Mouse (Mus musculus) intestine, embryonic 15.5 days (tissue): ENCODE data around the gene Zcchc24. TPM values are rescaled to one million over a fixed set of nuclear protein-coding genes. Genes with fewer than 3 reads are reported as not detected.
A peak's percentile ranks its signal among the peaks of the same experiment; 100 is the strongest.

Experiments used
- ATAC-seq: fragments of 200-750 bp; cut with Nextera tagmentation; 2 replicates; pipeline ENCODE4 v1.8.0; 2017; ENCODE audit warnings: moderate TSS enrichment, moderate library complexity
- H3K27ac ChIP-seq: fragments of 300-500 bp; sonication (generic); 2 replicates; pipeline ENCODE4 v1.5.1; 2015; ENCODE audit warnings: mild to moderate bottlenecking, inconsistent platforms
- H3K27me3 ChIP-seq: fragments of 300-500 bp; sonication (generic); replicated peaks from 2 replicates; pipeline ENCODE4 v1.6.1; 2015; ENCODE audit warnings: inconsistent platforms
- H3K36me3 ChIP-seq: fragments of 300-500 bp; sonication (generic); 2 replicates; pipeline ENCODE4 v1.6.1; 2015; ENCODE audit warnings: inconsistent platforms
- H3K4me1 ChIP-seq: fragments of 300-500 bp; sonication (generic); replicated peaks from 2 replicates; pipeline ENCODE4 v1.6.1; 2015; ENCODE audit warnings: inconsistent platforms
- H3K4me2 ChIP-seq: fragments of 300-500 bp; sonication (generic); replicated peaks from 2 replicates; pipeline ENCODE4 v1.6.1; 2015; ENCODE audit warnings: mild to moderate bottlenecking, inconsistent platforms
- H3K4me3 ChIP-seq: fragments of 300-500 bp; sonication (generic); replicated peaks from 2 replicates; pipeline ENCODE4 v1.5.1; 2015; ENCODE audit warnings: inconsistent platforms
- H3K9ac ChIP-seq: fragments of 300-500 bp; sonication (generic); 2 replicates; pipeline ENCODE4 v1.6.1; 2015; ENCODE audit warnings: inconsistent platforms
- H3K9me3 ChIP-seq: fragments of 300-500 bp; sonication (generic); 2 replicates; pipeline ENCODE4 v1.6.1; 2016; ENCODE audit warnings: inconsistent platforms
- WGBS: fragments of 180-500 bp; shearing (Covaris S2); methylation state at CpG from one replicate; pipeline ENCODE4 v1.1.7; 2015; 5-methylcytosine and 5-hydroxymethylcytosine counted together
- polyA plus RNA-seq: library from polyadenylated mRNA; unstranded; fragments of >200 nt; fragmentation: Nextera tagmentation; extraction: Ambion mirVana; gene quantifications from 2 replicates; pipeline ENCODE4 v1.2.1, GENCODE M21; 2015

Zcchc24 gene
- polyA plus RNA-seq, 1 experiment from 2014 or later: 21.0 TPM

- no peak overlapping the region for H3K27ac ChIP-seq
- no peaks in the 10 kb centered on the region for H3K9me3 ChIP-seq
- peaks cover 5% of the 10 kb centered on the region; the same call in 1 of the 2 replicates for H3K36me3 ChIP-seq
- no peak overlapping the region for H3K4me3 ChIP-seq
- peaks cover 36% of the 10 kb centered on the region for H3K4me1 ChIP-seq
- no peak overlapping the region for H3K9ac ChIP-seq
- no peak overlapping the region for H3K4me2 ChIP-seq
- ATAC-seq: no peak
- 54% methylated on average over 5 of the region's 5 CpGs for WGBS
- no peaks in the 10 kb centered on the region for H3K27me3 ChIP-seq
Observed at GRCm38 (mm10) chr14:25741840-25742367, 26.9 kb downstream of the Zcchc24 start.

- WGBS: 68% methylated on average over 3 of the region's 3 CpGs
- no peak overlapping the region for H3K4me2 ChIP-seq
- H3K9me3 ChIP-seq: no peaks in the 10 kb centered on the region
- peaks cover 5% of the 10 kb centered on the region; the same call in 1 of the 2 replicates for H3K36me3 ChIP-seq
- no peak overlapping the region for H3K9ac ChIP-seq
- H3K27ac ChIP-seq: no peak overlapping the region
- no peak overlapping the region for H3K4me3 ChIP-seq
- peaks cover 43% of the 10 kb centered on the region for H3K4me1 ChIP-seq
- no peaks in the 10 kb centered on the region for H3K27me3 ChIP-seq
- ATAC-seq: no peak
Observed at GRCm38 (mm10) chr14:25741211-25741610, 27.6 kb downstream of the Zcchc24 start.

- H3K9ac ChIP-seq: no peak overlapping the region
- H3K4me3 ChIP-seq: no peak overlapping the region
- WGBS: 79% methylated on average over 4 of the region's 4 CpGs
- H3K36me3 ChIP-seq: peaks cover 5% of the 10 kb centered on the region; the same call in 1 of the 2 replicates
- no peak for ATAC-seq
- H3K4me1 ChIP-seq: peaks cover 44% of the 10 kb centered on the region
- H3K4me2 ChIP-seq: no peak overlapping the region
- no peaks in the 10 kb centered on the region for H3K27me3 ChIP-seq
- H3K27ac ChIP-seq: no peak overlapping the region
- no peaks in the 10 kb centered on the region for H3K9me3 ChIP-seq
Observed at GRCm38 (mm10) chr14:25739957-25740565, 28.8 kb downstream of the Zcchc24 start.

GRCm38 (mm10) chr14:25738591-25739001 is 30.2 kb downstream of the Zcchc24 start:
- peak overlapping the region; percentile 57 for H3K27ac ChIP-seq
- H3K9me3 ChIP-seq: no peaks in the 10 kb centered on the region
- H3K36me3 ChIP-seq: peaks cover 5% of the 10 kb centered on the region; the same call in 1 of the 2 replicates
- H3K4me3 ChIP-seq: no peak overlapping the region
- H3K4me2 ChIP-seq: no peak overlapping the region; the same call in 1 of the 2 replicates
- 28% methylated on average over 14 of the region's 14 CpGs for WGBS
- ATAC-seq: peak; percentile 13; the same call in 1 of the 2 replicates
- H3K27me3 ChIP-seq: no peaks in the 10 kb centered on the region
- H3K9ac ChIP-seq: no peak overlapping the region
- peaks cover 51% of the 10 kb centered on the region for H3K4me1 ChIP-seq

GRCm38 (mm10) chr14:25736589-25736988 is 32.2 kb downstream of the Zcchc24 start:
- no peak overlapping the region for H3K4me3 ChIP-seq
- 36% methylated on average over 6 of the region's 6 CpGs for WGBS
- H3K4me2 ChIP-seq: no peak overlapping the region; the same call in 1 of the 2 replicates
- H3K9me3 ChIP-seq: no peaks in the 10 kb centered on the region
- H3K9ac ChIP-seq: no peak overlapping the region
- peak overlapping the region; percentile 83 for H3K27ac ChIP-seq
- H3K36me3 ChIP-seq: peaks cover 5% of the 10 kb centered on the region; the same call in 1 of the 2 replicates
- peak; percentile 68 for ATAC-seq
- H3K4me1 ChIP-seq: peaks cover 51% of the 10 kb centered on the region
- no peaks in the 10 kb centered on the region for H3K27me3 ChIP-seq

GRCm38 (mm10) chr14:25736140-25736539 is 32.7 kb downstream of the Zcchc24 start:
- WGBS: 68% methylated on average over 3 of the region's 3 CpGs
- Histone ChIP-seq H3K27me3 (no peaks in the 10 kb centered on the region), H3K9me3 (no peaks in the 10 kb centered on the region), H3K4me3 (no peak overlapping the region), H3K36me3 (peaks cover 5% of the 10 kb centered on the region; the same call in 1 of the 2 replicates), H3K9ac (no peak overlapping the region), H3K27ac (peak overlapping the region; percentile 83), H3K4me2 (no peak overlapping the region), H3K4me1 (peaks cover 51% of the 10 kb centered on the region)
- ATAC-seq: peak; percentile 3; the same call in 1 of the 2 replicates

- H3K27ac ChIP-seq: peak overlapping the region; percentile 83
- no peak overlapping the region for H3K4me3 ChIP-seq
- H3K36me3 ChIP-seq: peaks cover 5% of the 10 kb centered on the region; the same call in 1 of the 2 replicates
- H3K9me3 ChIP-seq: no peaks in the 10 kb centered on the region
- 45% methylated on average over 17 of the region's 17 CpGs for WGBS
- no peak overlapping the region for H3K4me2 ChIP-seq
- peak; percentile 46 for ATAC-seq
- peaks cover 51% of the 10 kb centered on the region for H3K4me1 ChIP-seq
- no peak overlapping the region for H3K9ac ChIP-seq
- H3K27me3 ChIP-seq: no peaks in the 10 kb centered on the region
Observed at GRCm38 (mm10) chr14:25734736-25735716, 33.8 kb downstream of the Zcchc24 start.

GRCm38 (mm10) chr14:25727149-25727510 is 41.7 kb downstream of the Zcchc24 start:
- ATAC-seq: no peak

GRCm38 (mm10) chr14:25726226-25727148 is 42.4 kb downstream of the Zcchc24 start:
- Histone ChIP-seq H3K36me3 (0 out of 2 replicates have a peak, but pooled peaks cover 3% of the 10 kb centered on the region), H3K27me3 (no peaks in the 10 kb centered on the region), H3K4me2 (no peak overlapping the region), H3K4me3 (no peak overlapping the region), H3K27ac (peak overlapping the region; percentile 77; the same call in 1 of the 2 replicates), H3K4me1 (peaks cover 33% of the 10 kb centered on the region), H3K9me3 (no peaks in the 10 kb centered on the region), H3K9ac (no peak overlapping the region)
- 61% methylated on average over 20 of the region's 20 CpGs for WGBS
- ATAC-seq: no peak

More at GRCm38 (mm10) chr14:25727149-25727510, 41.7 kb downstream of the Zcchc24 start:
- H3K9me3 ChIP-seq: no peaks in the 10 kb centered on the region
- H3K27me3 ChIP-seq: no peaks in the 10 kb centered on the region
- peaks cover 33% of the 10 kb centered on the region for H3K4me1 ChIP-seq
- no peak overlapping the region for H3K4me3 ChIP-seq
- no peak overlapping the region for H3K9ac ChIP-seq
- 84% methylated on average over 5 of the region's 5 CpGs for WGBS
- 0 out of 2 replicates have a peak, but pooled peaks cover 3% of the 10 kb centered on the region for H3K36me3 ChIP-seq
- H3K27ac ChIP-seq: no peak overlapping the region
- no peak overlapping the region for H3K4me2 ChIP-seq

- WGBS: 28% methylated on average over 4 of the region's 4 CpGs
- H3K9ac ChIP-seq: no peak overlapping the region
Observed at GRCm38 (mm10) chr14:25725690-25726089, 43.1 kb downstream of the Zcchc24 start.

GRCm38 (mm10) chr14:25725032-25725497 is 43.8 kb downstream of the Zcchc24 start:
- H3K36me3 ChIP-seq: 0 out of 2 replicates have a peak, but pooled peaks cover 3% of the 10 kb centered on the region
- 46% methylated on average over 10 of the region's 11 CpGs for WGBS
- peak overlapping the region; percentile 15; the same call in 1 of the 2 replicates for H3K9ac ChIP-seq

More at GRCm38 (mm10) chr14:25725690-25726089, 43.1 kb downstream of the Zcchc24 start:
- Histone ChIP-seq H3K27ac (peak overlapping the region; percentile 77), H3K4me2 (no peak overlapping the region), H3K27me3 (no peaks in the 10 kb centered on the region), H3K9me3 (no peaks in the 10 kb centered on the region), H3K4me3 (no peak overlapping the region), H3K36me3 (0 out of 2 replicates have a peak, but pooled peaks cover 3% of the 10 kb centered on the region), H3K4me1 (peaks cover 33% of the 10 kb centered on the region)
- ATAC-seq: peak; percentile 48; the same call in 1 of the 2 replicates

More at GRCm38 (mm10) chr14:25725032-25725497, 43.8 kb downstream of the Zcchc24 start:
- ATAC-seq: peak; percentile 83
- Histone ChIP-seq H3K4me2 (0 out of 2 replicates have a peak overlapping the region, but pooled peaks have one; percentile 5), H3K4me1 (peaks cover 33% of the 10 kb centered on the region), H3K9me3 (no peaks in the 10 kb centered on the region), H3K27me3 (no peaks in the 10 kb centered on the region), H3K27ac (peak overlapping the region; percentile 77), H3K4me3 (no peak overlapping the region)
